Mouse (Mus musculus) CH12.LX (cell line): ENCODE measurements around the gene Lpin2. TPM values are rescaled to one million over a fixed set of nuclear protein-coding genes. Genes with fewer than 3 reads are reported as not detected.

ENCODE experiments used
- DNase-seq: peaks from one replicate; pipeline ENCODE4 v3.0.0-alpha.2; 2013; ENCODE audit errors: extremely low read depth
- H3K27ac ChIP-seq: 2 replicates; pipeline ENCODE4 v1.5.1; 2012; ENCODE audit warnings: low read depth, mild to moderate bottlenecking, control low read depth, moderate library complexity; ENCODE audit not compliant: insufficient read depth
- H3K27me3 ChIP-seq: replicated peaks from 2 replicates; pipeline ENCODE3; 2012; ENCODE audit warnings: inconsistent platforms
- H3K36me3 ChIP-seq, 2 experiments: replicated peaks in 1 of 2; 2 replicates each; pipeline versions ENCODE3 to v1.6.1; 2012; ENCODE audit warnings: inconsistent platforms in 1 of 2, low read length in 1 of 2, mild to moderate bottlenecking in 1 of 2, mixed read lengths in 1 of 2, moderate library complexity in 1 of 2; ENCODE audit not compliant: control insufficient read depth in 1 of 2, insufficient read depth in 1 of 2
- H3K4me1 ChIP-seq, 2 experiments: 2 replicates each; pipeline ENCODE4 v1.6.1; 2012; ENCODE audit warnings: inconsistent platforms in 1 of 2, moderate library complexity in 1 of 2; ENCODE audit not compliant: insufficient read depth in 2 of 2, control insufficient read depth in 1 of 2
- H3K4me2 ChIP-seq: 2 replicates; pipeline ENCODE4 v1.6.1; 2012; ENCODE audit warnings: low read depth, mild to moderate bottlenecking, control low read depth; ENCODE audit not compliant: poor library complexity, insufficient read depth, severe bottlenecking
- H3K4me3 ChIP-seq, 3 experiments: fragments of 150-350 bp in 1 of 3; sonication (generic) in 1 of 3; replicated peaks in 1 of 3; 2 replicates each; pipeline versions ENCODE3 to v1.5.1; 2011 to 2012; ENCODE audit warnings: low read depth in 2 of 3, low read length in 2 of 3, mild to moderate bottlenecking in 2 of 3, moderate library complexity in 2 of 3, control low read depth in 1 of 3, improper control_type of control experiment in 1 of 3, inconsistent platforms in 1 of 3, mixed read lengths in 1 of 3; ENCODE audit not compliant: poor library complexity in 1 of 3
- H3K79me2 ChIP-seq: replicated peaks from 2 replicates; pipeline ENCODE4 v1.6.1; 2012; ENCODE audit warnings: mild to moderate bottlenecking, moderate library complexity; ENCODE audit not compliant: control insufficient read depth, poor library complexity, insufficient read depth, severe bottlenecking; ENCODE audit errors: extremely low read depth
- H3K9ac ChIP-seq: 2 replicates; pipeline ENCODE4 v1.6.1; 2012; ENCODE audit warnings: low read depth, mild to moderate bottlenecking, control low read depth, moderate library complexity; ENCODE audit not compliant: insufficient read depth
- H3K9me3 ChIP-seq: replicated peaks from 2 replicates; pipeline ENCODE3; 2012; ENCODE audit warnings: low read length, inconsistent platforms, mixed read lengths
- BHLHE40 ChIP-seq: IDR thresholded peaks from 2 replicates; pipeline ENCODE4 v1.6.1; 2011; ENCODE audit warnings: mild to moderate bottlenecking, low read depth, low read length, improper control_type of control experiment
- CHD1 ChIP-seq: IDR thresholded peaks from 2 replicates; pipeline ENCODE4 v1.6.1; 2012; ENCODE audit warnings: low read depth, low read length, improper control_type of control experiment, inconsistent platforms
- CHD2 ChIP-seq: IDR thresholded peaks from 2 replicates; pipeline ENCODE4 v1.6.1; 2011; ENCODE audit warnings: low read length, improper control_type of control experiment
- CTCF ChIP-seq, 2 experiments: IDR thresholded peaks in 1 of 2; conservative IDR thresholded peaks in 1 of 2; 2 replicates each; pipeline ENCODE4 v1.5.1; 2011 to 2012; ENCODE audit warnings: low read depth in 2 of 2, low read length in 2 of 2, improper control_type of control experiment in 1 of 2, inconsistent platforms in 1 of 2, mild to moderate bottlenecking in 1 of 2, moderate library complexity in 1 of 2
- EP300 ChIP-seq: IDR thresholded peaks from 2 replicates; pipeline ENCODE4 v1.6.1; 2011; ENCODE audit warnings: low read length, improper control_type of control experiment
- ETS1 ChIP-seq: conservative IDR thresholded peaks from 2 replicates; pipeline ENCODE4 v1.6.1; 2012; ENCODE audit warnings: low read depth, mild to moderate bottlenecking, inconsistent platforms, low read length, improper control_type of control experiment, moderate library complexity
- GABPA ChIP-seq: IDR thresholded peaks from 2 replicates; pipeline ENCODE4 v1.6.1; 2012; ENCODE audit warnings: low read depth, low read length, improper control_type of control experiment, inconsistent platforms; ENCODE audit not compliant: insufficient replicate concordance
- HCFC1 ChIP-seq: IDR thresholded peaks from 2 replicates; pipeline ENCODE4 v1.6.1; 2012; ENCODE audit warnings: low read depth, mild to moderate bottlenecking, inconsistent platforms, low read length, improper control_type of control experiment
- IRF4 ChIP-seq: IDR thresholded peaks from 2 replicates; pipeline ENCODE4 v1.6.1; 2014; ENCODE audit warnings: low read depth, mild to moderate bottlenecking, inconsistent platforms, low read length, improper control_type of control experiment
- JUND ChIP-seq: conservative IDR thresholded peaks from 2 replicates; pipeline ENCODE4 v1.6.1; 2011; ENCODE audit warnings: low read depth, low read length, improper control_type of control experiment
- MAFK ChIP-seq: IDR thresholded peaks from 2 replicates; pipeline ENCODE4 v1.6.1; 2011; ENCODE audit warnings: low read length, improper control_type of control experiment; ENCODE audit not compliant: insufficient replicate concordance
- MXI1 ChIP-seq: IDR thresholded peaks from 2 replicates; pipeline ENCODE4 v1.6.1; 2011; ENCODE audit warnings: mild to moderate bottlenecking, low read depth, low read length, improper control_type of control experiment
- MYC ChIP-seq: IDR thresholded peaks from 2 replicates; pipeline ENCODE4 v1.6.1; 2011; ENCODE audit warnings: low read depth, mild to moderate bottlenecking, improper control_type of control experiment, low read length
- NELFE ChIP-seq: IDR thresholded peaks from 2 replicates; pipeline ENCODE4 v1.6.1; 2011; ENCODE audit warnings: low read depth, low read length, improper control_type of control experiment
- NRF1 ChIP-seq: IDR thresholded peaks from 2 replicates; pipeline ENCODE4 v1.6.1; 2014; ENCODE audit warnings: low read depth, mild to moderate bottlenecking, inconsistent platforms, low read length, improper control_type of control experiment, moderate library complexity
- PAX5 ChIP-seq: IDR thresholded peaks from 2 replicates; pipeline ENCODE4 v1.6.1; 2012; ENCODE audit warnings: low read length, inconsistent platforms, mixed read lengths
- POLR2AphosphoS2 ChIP-seq: IDR thresholded peaks from 2 replicates; pipeline ENCODE4 v1.6.1; 2011; ENCODE audit warnings: low read depth, low read length, improper control_type of control experiment
- RCOR1 ChIP-seq: conservative IDR thresholded peaks from 2 replicates; pipeline ENCODE4 v1.6.1; 2012; ENCODE audit warnings: low read depth, mild to moderate bottlenecking, inconsistent platforms, low read length, improper control_type of control experiment
- SMC3 ChIP-seq: IDR thresholded peaks from 2 replicates; pipeline ENCODE4 v1.6.1; 2011; ENCODE audit warnings: low read depth, low read length, improper control_type of control experiment
- UBTF ChIP-seq: IDR thresholded peaks from 2 replicates; pipeline ENCODE4 v1.6.1; 2012; ENCODE audit warnings: low read depth, mild to moderate bottlenecking, inconsistent platforms, low read length, improper control_type of control experiment, moderate library complexity
- USF2 ChIP-seq: conservative IDR thresholded peaks from 2 replicates; pipeline ENCODE4 v1.6.1; 2011; ENCODE audit warnings: low read depth, low read length, improper control_type of control experiment
- ZC3H11A ChIP-seq: IDR thresholded peaks from 2 replicates; pipeline ENCODE4 v1.6.1; 2012; ENCODE audit warnings: low read depth, mild to moderate bottlenecking, inconsistent platforms, low read length, improper control_type of control experiment
- ZKSCAN1 ChIP-seq: IDR thresholded peaks from 2 replicates; pipeline ENCODE4 v1.6.1; 2012; ENCODE audit warnings: low read depth, inconsistent platforms, low read length, improper control_type of control experiment, borderline replicate concordance
- ZNF384 ChIP-seq: IDR thresholded peaks from 2 replicates; pipeline ENCODE4 v1.6.1; 2012; ENCODE audit warnings: low read depth, low read length, improper control_type of control experiment, inconsistent platforms
- dilution Hi-C: fragments of 300-500 bp; cut with MboI; formaldehyde crosslinking; loops from 2 replicates; pipeline ENCODE4 v1.14.3; 2020; ENCODE audit warnings: low sequenced_read_pairs; ENCODE audit not compliant: extremely low pct_unique_long_range_greater_than_20kb, extremely low pct_ligation_motif_present
- in situ Hi-C: fragments of 300-500 bp; cut with MboI; formaldehyde crosslinking; loops from 3 replicates; pipeline ENCODE4 v1.14.3; 2019; ENCODE audit warnings: low sequenced_read_pairs, low pct_ligation_motif_present, low pct_unique_long_range_greater_than_20kb, mixed read lengths
- polyA plus RNA-seq: library from polyadenylated mRNA; unstranded; fragments of >175 nt; gene quantifications from 2 replicates; pipeline ENCODE4 v1.2.1, GENCODE M21; 2012; ENCODE audit warnings: low read depth; ENCODE audit not compliant: insufficient read length
- total RNA-seq, 2 experiments: library from RNA; depleted of rRNA; stranded (reverse); fragments of 300-350 nt in 1 of 2; fragments of >200 nt in 1 of 2; gene quantifications; 2 replicates each; pipeline ENCODE4 v1.2.3; 2012 to 2014

Gene Lpin2
- total and polyA plus RNA-seq, 3 experiments, result 25.4 to 31.4 (median 28.1) TPM

DNA sequence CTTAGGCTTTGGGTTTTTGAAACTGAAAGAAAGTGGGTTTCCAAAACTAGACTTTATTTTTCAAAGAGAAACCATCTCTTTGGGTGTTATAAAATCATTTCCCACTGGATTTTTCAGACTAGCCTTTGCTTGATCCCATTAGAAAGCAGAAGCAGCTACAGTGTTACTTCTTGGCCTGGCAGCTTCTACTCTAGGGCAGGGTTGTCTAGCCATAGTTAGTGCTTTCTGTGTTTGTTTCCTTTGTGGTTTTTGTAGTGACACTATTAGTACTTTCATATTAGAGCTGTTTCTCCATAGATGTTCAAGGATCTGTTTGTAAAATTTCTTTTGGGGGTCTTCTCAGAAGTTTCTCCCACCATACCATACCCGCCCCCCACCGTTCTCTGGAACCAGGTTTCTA is 33.9 kb downstream of the Lpin2 start:
- H3K9ac ChIP-seq, result peak overlapping the region; percentile 63
- DNase-seq, result no peak
- in situ Hi-C loops (no loop called here), dilution Hi-C loops (no loop called here)
- H3K4me3 ChIP-seq, result no peak overlapping the region
- no peak overlapping the region for H3K27ac ChIP-seq
- peak overlapping the region; percentile 90 for H3K4me2 ChIP-seq
- H3K9me3 ChIP-seq, result peaks cover 8% of the 10 kb centered on the region
- peaks cover 9 to 27% of the 10 kb centered on the region in 2 experiments for H3K36me3 ChIP-seq
- peaks cover 15% of the 10 kb centered on the region for H3K79me2 ChIP-seq
- H3K27me3 ChIP-seq, result no peaks in the 10 kb centered on the region
- peaks cover 32 to 79% of the 10 kb centered on the region in 2 experiments for H3K4me1 ChIP-seq
- no peak for TF ChIP-seq GABPA
- TF ChIP-seq MAFK, result peak; percentile 52; the same call in 1 of the 2 replicates
- peak; percentile 39; the same call in 1 of the 2 replicates for TF ChIP-seq MYC
- TF ChIP-seq CTCF (conservative IDR thresholded peaks at IDR 0.05 in 1 of 2, IDR thresholded peaks at IDR 0.05 in 1 of 2; ENCODE audit: low read depth in 2 of 2, low read length in 2 of 2), result no peak
- TF ChIP-seq IRF4, result no peak; the same call in 1 of the 2 replicates
- 0 out of 2 replicates have a peak, but pooled peaks have one; percentile 45 for TF ChIP-seq EP300
- TF ChIP-seq ETS1, result 0 out of 2 replicates have a peak, but pooled peaks have one; percentile 12

DNA sequence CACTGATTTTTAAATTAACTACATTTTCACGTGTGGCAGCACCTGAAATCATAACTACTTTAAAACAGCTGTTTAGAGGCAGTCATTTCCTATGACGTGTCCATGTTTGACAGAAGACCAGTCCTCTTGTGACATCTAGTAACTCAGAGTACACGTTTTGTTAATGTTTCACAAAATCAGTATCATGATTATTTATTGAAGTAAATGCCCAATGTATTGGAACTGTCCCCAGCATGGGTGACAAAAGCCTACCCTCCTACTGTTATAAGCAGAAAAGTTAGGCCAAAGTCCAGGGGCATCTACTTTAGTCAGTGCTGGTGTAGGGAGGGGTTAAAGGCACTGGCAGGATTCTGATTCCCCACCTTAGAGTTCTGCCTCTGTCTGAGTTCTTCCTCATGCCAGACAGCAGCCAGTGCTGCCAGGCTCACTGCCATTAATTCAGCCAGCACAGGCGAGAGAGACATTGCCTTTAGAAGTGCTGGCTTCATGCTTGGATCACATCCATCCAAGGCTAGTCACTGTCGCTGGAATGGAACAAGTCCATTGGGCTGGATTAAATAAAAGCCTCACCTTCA is 34.8 kb downstream of the Lpin2 start:
- Histone ChIP-seq H3K4me3 (no peak overlapping the region), H3K9ac (no peak overlapping the region), H3K27me3 (no peaks in the 10 kb centered on the region), H3K9me3 (peaks cover 8% of the 10 kb centered on the region), H3K27ac (no peak overlapping the region), H3K4me1 (peaks cover 31 to 80% of the 10 kb centered on the region in 2 experiments), H3K4me2 (no peak overlapping the region), H3K79me2 (peaks cover 12% of the 10 kb centered on the region), H3K36me3 (peaks cover 9 to 28% of the 10 kb centered on the region in 2 experiments)
- DNase-seq, result no peak
- in situ Hi-C loops (no loop called here), dilution Hi-C loops (no loop called here)
- no peak for TF ChIP-seq BHLHE40
- no peak for TF ChIP-seq ZC3H11A
- no peak for TF ChIP-seq JUND
- TF ChIP-seq POLR2AphosphoS2, result no peak
- no peak for TF ChIP-seq USF2
- no peak for TF ChIP-seq SMC3
- no peak for TF ChIP-seq CHD2
- TF ChIP-seq ZNF384, result no peak
- TF ChIP-seq HCFC1, result no peak
- no peak for TF ChIP-seq NELFE
- TF ChIP-seq UBTF, result no peak
- TF ChIP-seq ZKSCAN1, result no peak
- no peak for TF ChIP-seq MYC
- no peak for TF ChIP-seq EP300
- no peak for TF ChIP-seq MXI1
- no peak for TF ChIP-seq NRF1
- TF ChIP-seq CHD1, result no peak
- TF ChIP-seq MAFK, result no peak
- TF ChIP-seq RCOR1, result no peak
- TF ChIP-seq PAX5, result no peak
